Mouse (Mus musculus): Measurements from ENCODE around the gene Igsf3.

Igsf3 gene

GRCm38 (mm10) chr3:101372345-101372980 lies 4.4 kb upstream of the Igsf3 start:
- peak; percentile 80 to 91 for DNase-seq (ENCODE audit: low spot score in 2 of 2)

GRCm38 (mm10) chr3:101377256-101378024 lies 557 bp downstream of the Igsf3 start:
- DNase-seq (ENCODE audit: low spot score in 2 of 2) = no peak

- no peak for DNase-seq (ENCODE audit: low spot score in 2 of 2)
Observed at GRCm38 (mm10) chr3:101378102-101378501, 1.2 kb downstream of the Igsf3 start.

- DNase-seq (ENCODE audit: low spot score in 2 of 2) = peak; percentile 75 to 78
Observed at GRCm38 (mm10) chr3:101379789-101380188, 2.9 kb downstream of the Igsf3 start.

GRCm38 (mm10) chr3:101381691-101382090 lies 4.8 kb downstream of the Igsf3 start:
- DNase-seq (ENCODE audit: low spot score in 2 of 2) = no peak

GRCm38 (mm10) chr3:101382751-101383150 lies 5.9 kb downstream of the Igsf3 start:
- no peak for DNase-seq (ENCODE audit: low spot score in 2 of 2)

GRCm38 (mm10) chr3:101386430-101387016 lies 9.6 kb downstream of the Igsf3 start:
- DNase-seq (ENCODE audit: low spot score in 2 of 2) = no peak

- DNase-seq (ENCODE audit: low spot score in 2 of 2) = no peak
Observed at GRCm38 (mm10) chr3:101387849-101388248, 11.0 kb downstream of the Igsf3 start.

GRCm38 (mm10) chr3:101389566-101389965 lies 12.7 kb downstream of the Igsf3 start:
- no peak for DNase-seq (ENCODE audit: low spot score in 2 of 2)

- no peak for DNase-seq (ENCODE audit: low spot score in 2 of 2)
Observed at GRCm38 (mm10) chr3:101390472-101390871, 13.6 kb downstream of the Igsf3 start.

- DNase-seq (ENCODE audit: low spot score in 2 of 2) = no peak
Observed at GRCm38 (mm10) chr3:101391991-101392390, 15.1 kb downstream of the Igsf3 start.

- DNase-seq (ENCODE audit: low spot score in 2 of 2) = no peak
Observed at GRCm38 (mm10) chr3:101393103-101393644, 16.3 kb downstream of the Igsf3 start.

- no peak for DNase-seq (ENCODE audit: low spot score in 2 of 2)
Observed at GRCm38 (mm10) chr3:101393659-101394539, 17.0 kb downstream of the Igsf3 start.

- no peak for DNase-seq (ENCODE audit: low spot score in 2 of 2)
Observed at GRCm38 (mm10) chr3:101395341-101395740, 18.5 kb downstream of the Igsf3 start.

- no peak for DNase-seq (ENCODE audit: low spot score in 2 of 2)
Observed at GRCm38 (mm10) chr3:101396061-101396460, 19.2 kb downstream of the Igsf3 start.

GRCm38 (mm10) chr3:101396726-101397263 lies 19.9 kb downstream of the Igsf3 start:
- no peak for DNase-seq (ENCODE audit: low spot score in 2 of 2)

GRCm38 (mm10) chr3:101397422-101397821 lies 20.5 kb downstream of the Igsf3 start:
- DNase-seq (ENCODE audit: low spot score in 2 of 2) = no peak

- DNase-seq (ENCODE audit: low spot score in 2 of 2) = no peak
Observed at GRCm38 (mm10) chr3:101398071-101398786, 21.3 kb downstream of the Igsf3 start.

GRCm38 (mm10) chr3:101398877-101399276 lies 22.0 kb downstream of the Igsf3 start:
- DNase-seq (ENCODE audit: low spot score in 2 of 2) = no peak

- no peak for DNase-seq (ENCODE audit: low spot score in 2 of 2)
Observed at GRCm38 (mm10) chr3:101401501-101401900, 24.6 kb downstream of the Igsf3 start.

Data from frontal cortex, postnatal 36 days (tissue).